Mouse (Mus musculus): ENCODE results near the gene Mfng. TPM values are rescaled to one million over a fixed set of nuclear protein-coding genes. Genes with fewer than 3 reads are reported as not detected.

The Mfng gene
- polyA plus RNA-seq, 1 experiment = 97.5 TPM

DNA sequence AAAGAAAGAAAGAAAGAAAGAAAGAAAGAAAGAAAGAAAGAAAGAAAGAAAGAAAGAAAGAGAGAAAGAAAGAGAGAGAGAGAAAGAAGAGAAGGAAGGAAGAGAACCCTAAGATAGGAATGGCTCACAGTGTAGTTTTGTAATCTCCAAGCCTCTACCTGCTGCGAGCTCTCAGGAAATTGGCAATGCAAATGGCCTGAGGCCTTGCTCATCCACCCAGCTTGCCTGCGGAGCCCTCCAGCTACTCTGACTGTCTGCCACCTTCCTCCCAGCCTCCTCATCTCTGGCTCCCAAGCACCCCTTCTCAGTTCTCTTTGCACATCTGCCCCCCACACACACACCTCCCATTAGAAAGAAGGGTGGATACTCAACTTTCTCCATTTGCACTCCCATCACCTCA is 35.7 kb upstream of the Mfng start:
- Histone ChIP-seq H3K27ac (ENCODE audit: control insufficient read depth, insufficient read depth, low read length) (no peak overlapping the region), H3K27me3 (ENCODE audit: control insufficient read depth, insufficient read depth, low read length) (no peaks in the 10 kb centered on the region), H3K36me3 (ENCODE audit: control insufficient read depth, insufficient read depth, low read length) (no peaks in the 10 kb centered on the region), H3K4me1 (replicated peaks; ENCODE audit: control insufficient read depth, insufficient read depth, low read length) (peaks cover 21% of the 10 kb centered on the region), H3K4me3 (ENCODE audit: control insufficient read depth, insufficient read depth, low read length) (no peak overlapping the region)
- DNase-seq = no peak
- no peak for TF ChIP-seq CTCF (IDR thresholded peaks at IDR 0.05; ENCODE audit: borderline replicate concordance, control insufficient read depth, extremely low read depth, insufficient read depth, low read length, poor library complexity)
- TF ChIP-seq POLR2A (IDR thresholded peaks at IDR 0.05; ENCODE audit: control insufficient read depth, extremely low read depth, insufficient read depth, low read length, poor library complexity) = no peak
- 95% methylated on average over 2 of the region's 2 CpGs for WGBS

DNA sequence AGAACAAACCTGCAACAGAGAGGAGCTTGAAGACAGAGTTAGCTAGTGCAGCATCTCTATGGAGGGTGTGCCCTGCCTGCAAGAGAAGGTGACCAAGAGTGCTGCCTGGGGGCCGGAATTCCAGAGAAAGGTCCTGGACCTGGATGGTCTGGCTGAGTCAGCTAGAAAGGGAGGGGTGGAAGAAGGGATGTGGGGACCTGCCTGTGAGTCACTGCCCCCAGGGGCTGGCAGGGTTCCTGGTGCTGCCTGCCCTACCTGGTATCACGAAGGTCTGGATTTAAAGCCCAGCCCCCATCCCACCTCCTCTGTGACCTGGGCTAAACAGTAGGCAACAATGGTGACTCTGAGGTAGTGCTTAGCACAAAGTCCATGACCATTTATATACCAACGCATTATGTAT is 33.9 kb upstream of the Mfng start:
- H3K27me3 ChIP-seq (ENCODE audit: control insufficient read depth, insufficient read depth, low read length) = peaks cover 2% of the 10 kb centered on the region; the same call in 1 of the 2 replicates
- TF ChIP-seq POLR2A (IDR thresholded peaks at IDR 0.05; ENCODE audit: control insufficient read depth, extremely low read depth, insufficient read depth, low read length, poor library complexity) = no peak
- TF ChIP-seq CTCF (IDR thresholded peaks at IDR 0.05; ENCODE audit: borderline replicate concordance, control insufficient read depth, extremely low read depth, insufficient read depth, low read length, poor library complexity) = no peak
- 95% methylated on average over 3 of the region's 3 CpGs for WGBS
- no peaks in the 10 kb centered on the region for H3K36me3 ChIP-seq (ENCODE audit: control insufficient read depth, insufficient read depth, low read length)
- H3K4me3 ChIP-seq (ENCODE audit: control insufficient read depth, insufficient read depth, low read length) = no peak overlapping the region
- peaks cover 30% of the 10 kb centered on the region for H3K4me1 ChIP-seq (replicated peaks; ENCODE audit: control insufficient read depth, insufficient read depth, low read length)
- DNase-seq = no peak
- no peak overlapping the region for H3K27ac ChIP-seq (ENCODE audit: control insufficient read depth, insufficient read depth, low read length)

DNA sequence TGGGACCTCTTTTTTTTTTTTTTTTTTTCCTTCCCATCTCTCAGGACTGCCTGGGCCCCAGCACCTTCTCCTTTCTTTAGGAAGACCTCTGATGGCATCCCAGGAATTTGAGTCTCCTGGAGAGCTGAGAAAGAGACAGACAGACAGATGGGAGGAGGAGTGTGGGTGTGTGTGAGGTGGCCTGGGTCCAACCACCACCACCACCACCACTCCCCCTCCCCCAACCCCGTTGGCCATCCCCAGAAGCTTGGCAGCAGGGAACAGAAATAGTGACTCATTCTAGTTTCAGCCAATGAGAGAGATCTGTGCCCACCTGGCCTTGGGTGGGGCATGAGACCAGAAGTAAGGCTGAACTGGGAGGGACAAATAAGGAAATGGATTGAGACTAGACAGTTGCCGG is 33.3 kb upstream of the Mfng start:
- Histone ChIP-seq H3K27ac (ENCODE audit: control insufficient read depth, insufficient read depth, low read length) (no peak overlapping the region), H3K4me3 (ENCODE audit: control insufficient read depth, insufficient read depth, low read length) (no peak overlapping the region), H3K4me1 (replicated peaks; ENCODE audit: control insufficient read depth, insufficient read depth, low read length) (peaks cover 35% of the 10 kb centered on the region), H3K36me3 (ENCODE audit: control insufficient read depth, insufficient read depth, low read length) (no peaks in the 10 kb centered on the region), H3K27me3 (ENCODE audit: control insufficient read depth, insufficient read depth, low read length) (peaks cover 2% of the 10 kb centered on the region; the same call in 1 of the 2 replicates)
- TF ChIP-seq POLR2A (IDR thresholded peaks at IDR 0.05; ENCODE audit: control insufficient read depth, extremely low read depth, insufficient read depth, low read length, poor library complexity) = no peak
- TF ChIP-seq CTCF (IDR thresholded peaks at IDR 0.05; ENCODE audit: borderline replicate concordance, control insufficient read depth, extremely low read depth, insufficient read depth, low read length, poor library complexity) = no peak
- 53% methylated on average over 2 of the region's 2 CpGs for WGBS
- no peak for DNase-seq

DNA sequence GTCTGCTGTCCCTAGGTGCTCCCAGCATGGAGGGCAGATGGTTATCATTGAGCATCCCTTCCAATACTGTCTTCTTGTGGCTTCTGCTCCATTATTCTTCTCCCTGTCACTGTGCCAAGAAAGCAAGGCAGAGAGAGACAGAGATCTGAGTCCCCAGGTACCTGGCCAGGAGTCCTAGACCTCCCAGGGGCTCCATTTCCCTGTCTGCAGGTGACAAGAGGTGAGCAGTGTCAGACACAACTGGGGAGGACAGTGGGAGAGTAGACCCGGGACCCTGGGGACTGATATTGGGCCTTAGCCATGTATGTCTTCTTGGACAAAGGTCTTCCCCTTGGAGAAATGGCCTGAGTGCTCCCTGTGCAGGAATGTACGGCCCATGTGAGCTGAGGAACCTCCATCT is 32.1 kb upstream of the Mfng start:
- no peak for TF ChIP-seq POLR2A (IDR thresholded peaks at IDR 0.05; ENCODE audit: control insufficient read depth, extremely low read depth, insufficient read depth, low read length, poor library complexity)
- no peak for TF ChIP-seq CTCF (IDR thresholded peaks at IDR 0.05; ENCODE audit: borderline replicate concordance, control insufficient read depth, extremely low read depth, insufficient read depth, low read length, poor library complexity)
- 87% methylated on average over 2 of the region's 2 CpGs for WGBS

DNA sequence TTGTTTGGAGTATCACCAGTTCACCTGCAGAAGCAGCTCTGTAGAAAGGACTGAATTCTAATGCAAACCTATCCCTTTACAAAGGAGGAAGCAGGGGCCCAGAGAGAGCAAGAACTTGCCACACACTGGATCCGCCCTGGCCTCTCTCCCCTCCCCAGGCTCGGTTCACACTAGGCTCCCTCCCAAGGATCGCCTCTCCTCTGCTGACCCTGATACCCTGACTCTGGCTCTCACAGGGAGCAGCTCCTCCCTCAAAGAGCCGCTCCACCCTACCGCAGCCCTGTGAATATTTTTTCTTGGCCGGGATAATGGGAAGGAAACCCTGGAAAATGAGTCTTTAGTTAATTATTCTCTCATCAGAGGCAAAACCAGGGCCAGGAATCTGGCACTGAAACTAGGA is 31.1 kb upstream of the Mfng start:
- no peaks in the 10 kb centered on the region for H3K36me3 ChIP-seq (ENCODE audit: control insufficient read depth, insufficient read depth, low read length)
- H3K27ac ChIP-seq (ENCODE audit: control insufficient read depth, insufficient read depth, low read length) = no peak overlapping the region
- TF ChIP-seq POLR2A (IDR thresholded peaks at IDR 0.05; ENCODE audit: control insufficient read depth, extremely low read depth, insufficient read depth, low read length, poor library complexity) = no peak
- no peak for TF ChIP-seq CTCF (IDR thresholded peaks at IDR 0.05; ENCODE audit: borderline replicate concordance, control insufficient read depth, extremely low read depth, insufficient read depth, low read length, poor library complexity)
- DNase-seq = no peak
- H3K4me1 ChIP-seq (replicated peaks; ENCODE audit: control insufficient read depth, insufficient read depth, low read length) = peaks cover 23% of the 10 kb centered on the region
- peaks cover 2% of the 10 kb centered on the region; the same call in 1 of the 2 replicates for H3K27me3 ChIP-seq (ENCODE audit: control insufficient read depth, insufficient read depth, low read length)
- H3K4me3 ChIP-seq (ENCODE audit: control insufficient read depth, insufficient read depth, low read length) = no peak overlapping the region
- WGBS = 57% methylated on average over 6 of the region's 6 CpGs

More for the DNA sequence above, 32.1 kb upstream of the Mfng start:
- Histone ChIP-seq H3K4me1 (replicated peaks; ENCODE audit: control insufficient read depth, insufficient read depth, low read length) (peaks cover 33% of the 10 kb centered on the region), H3K4me3 (ENCODE audit: control insufficient read depth, insufficient read depth, low read length) (no peak overlapping the region), H3K36me3 (ENCODE audit: control insufficient read depth, insufficient read depth, low read length) (no peaks in the 10 kb centered on the region), H3K27ac (ENCODE audit: control insufficient read depth, insufficient read depth, low read length) (no peak overlapping the region), H3K27me3 (ENCODE audit: control insufficient read depth, insufficient read depth, low read length) (peaks cover 2% of the 10 kb centered on the region; the same call in 1 of the 2 replicates)
- DNase-seq = no peak

DNA sequence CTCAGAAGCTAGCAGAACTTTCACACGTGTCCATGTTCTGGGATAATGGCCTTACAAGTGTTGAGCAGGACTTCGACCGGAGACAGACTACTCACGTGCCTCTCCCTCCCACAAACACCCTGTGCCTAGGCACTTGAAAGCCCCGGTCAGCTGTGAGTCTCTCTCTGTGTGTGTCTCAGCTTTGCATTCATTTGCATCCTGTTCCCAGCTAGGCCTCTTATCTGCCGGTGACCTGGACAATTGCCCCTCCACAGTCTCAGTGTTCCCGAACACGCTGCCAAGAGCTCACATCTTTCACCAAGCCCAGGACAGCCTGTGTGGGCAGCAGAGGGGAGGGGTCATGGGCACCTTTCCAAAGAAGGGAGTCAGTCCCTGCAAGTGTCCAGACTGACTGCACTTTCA is 30.2 kb upstream of the Mfng start:
- TF ChIP-seq POLR2A (IDR thresholded peaks at IDR 0.05; ENCODE audit: control insufficient read depth, extremely low read depth, insufficient read depth, low read length, poor library complexity) = no peak
- no peak for TF ChIP-seq CTCF (IDR thresholded peaks at IDR 0.05; ENCODE audit: borderline replicate concordance, control insufficient read depth, extremely low read depth, insufficient read depth, low read length, poor library complexity)
- Histone ChIP-seq H3K27ac (ENCODE audit: control insufficient read depth, insufficient read depth, low read length) (no peak overlapping the region), H3K36me3 (ENCODE audit: control insufficient read depth, insufficient read depth, low read length) (no peaks in the 10 kb centered on the region), H3K4me3 (ENCODE audit: control insufficient read depth, insufficient read depth, low read length) (no peak overlapping the region), H3K27me3 (ENCODE audit: control insufficient read depth, insufficient read depth, low read length) (peaks cover 2% of the 10 kb centered on the region; the same call in 1 of the 2 replicates), H3K4me1 (replicated peaks; ENCODE audit: control insufficient read depth, insufficient read depth, low read length) (peaks cover 21% of the 10 kb centered on the region)
- DNase-seq = no peak
- 60% methylated on average over 8 of the region's 8 CpGs for WGBS
